Mouse (Mus musculus): ENCODE results near the gene Mgat3. TPM values are rescaled to one million over a fixed set of nuclear protein-coding genes. Genes with fewer than 3 reads are reported as not detected.

Gene Mgat3
- polyA plus RNA-seq, 2 experiments: 0.33 to 0.95 TPM

DNA sequence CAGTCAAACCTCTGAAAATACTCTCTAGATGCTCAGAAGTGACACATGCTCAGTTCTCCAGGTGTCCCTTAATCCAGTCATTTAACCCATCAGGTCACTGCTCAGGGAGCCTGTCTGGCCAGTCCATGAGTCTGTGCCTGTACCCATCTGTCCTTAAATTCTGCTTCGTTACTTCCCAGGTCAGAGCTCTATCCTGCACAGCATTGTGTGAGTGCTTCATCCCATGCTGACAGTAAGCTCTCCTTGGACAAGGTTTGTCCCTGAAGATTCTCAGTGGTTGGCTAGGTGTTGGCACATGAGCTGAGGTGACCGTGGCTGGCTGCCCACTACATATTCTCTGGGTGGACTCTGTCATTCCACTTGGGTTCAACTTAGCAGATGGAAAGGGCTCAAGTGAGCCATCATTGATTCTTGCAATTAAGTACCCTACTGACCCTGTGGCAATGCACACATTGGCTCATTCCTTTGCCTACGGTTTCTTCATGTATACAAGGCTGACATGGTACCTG is 32.6 kb downstream of the Mgat3 start:
- ATAC-seq (ENCODE audit: insufficient read depth): no peak
- H3K27ac ChIP-seq: no peak overlapping the region
- H3K4me3 ChIP-seq (ENCODE audit: insufficient read depth in 1 of 2, low read depth in 2 of 2, low read length in 2 of 2): no peak overlapping the region
- H3K9ac ChIP-seq (replicated peaks): no peak overlapping the region
- no peaks in the 10 kb centered on the region; a peak in 1 of 4 replicates for H3K4me1 ChIP-seq (replicated peaks; ENCODE audit: control insufficient read depth in 2 of 2, insufficient read depth in 2 of 2, low read length in 1 of 2)
- H3K36me3 ChIP-seq (replicated peaks; ENCODE audit: control insufficient read depth, insufficient read depth, low read depth): no peaks in the 10 kb centered on the region
- H3K9me3 ChIP-seq (ENCODE audit: control insufficient read depth, low read length): no peaks in the 10 kb centered on the region
- 59% methylated on average over 3 of the region's 3 CpGs for WGBS (ENCODE audit: insufficient replicate concordance)
- TF ChIP-seq EP300 (IDR thresholded peaks at IDR 0.05; ENCODE audit: low read depth) (no peak), CTCF (IDR thresholded peaks at IDR 0.05; ENCODE audit: low read depth) (no peak)
- no peak overlapping the region for H3K4me2 ChIP-seq (ENCODE audit: low read depth)
- no peak for DNase-seq (ENCODE audit: low read depth in 3 of 3, low spot score in 3 of 3)
- H3K27me3 ChIP-seq (ENCODE audit: control insufficient read depth, insufficient read depth, low read length): no peaks in the 10 kb centered on the region

DNA sequence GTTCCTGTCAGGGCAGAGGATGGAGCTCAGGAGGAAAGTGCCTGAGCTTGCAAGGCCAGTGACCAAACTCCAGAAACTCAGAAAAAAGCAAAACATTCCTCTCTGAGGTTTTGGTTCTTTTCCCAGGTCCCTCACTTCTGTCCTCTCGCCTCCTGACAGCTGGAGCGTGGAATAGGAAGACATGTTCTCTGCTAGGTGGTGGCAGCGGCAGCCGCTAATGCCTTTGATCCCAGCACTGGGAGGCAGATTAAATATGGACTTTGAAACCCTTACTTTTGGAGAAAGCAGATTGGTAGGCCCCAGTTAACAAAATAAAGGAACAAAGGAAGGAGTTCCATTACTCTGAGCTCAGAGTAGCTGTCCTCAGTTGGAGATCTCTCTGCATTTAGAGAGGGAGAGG is 34.9 kb downstream of the Mgat3 start:
- no peak overlapping the region for H3K9ac ChIP-seq (replicated peaks)
- H3K27ac ChIP-seq: no peak overlapping the region
- WGBS (ENCODE audit: insufficient replicate concordance): 35% methylated on average over 4 of the region's 4 CpGs

DNA sequence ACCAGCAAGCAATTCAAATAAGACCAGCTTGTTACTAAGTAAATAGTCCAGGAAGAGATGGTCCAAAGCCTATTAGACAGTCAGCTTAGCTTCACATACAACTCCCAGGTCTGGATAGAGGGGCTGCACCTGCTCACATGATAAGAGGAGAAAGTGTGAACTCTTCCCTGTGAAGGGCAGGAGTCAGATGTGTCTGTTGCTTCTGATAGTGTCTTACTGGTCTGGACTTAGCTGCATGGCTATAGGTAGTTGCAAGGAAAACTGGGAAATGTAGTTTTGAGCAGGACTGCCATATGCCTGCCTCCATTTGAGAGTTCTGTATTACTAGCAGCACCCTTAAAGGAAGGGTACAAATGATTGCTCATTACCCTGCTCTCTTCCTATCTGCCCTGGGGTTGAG is 40.2 kb downstream of the Mgat3 start:
- Histone ChIP-seq H3K4me1 (replicated peaks; ENCODE audit: control insufficient read depth in 2 of 2, insufficient read depth in 2 of 2, low read length in 1 of 2) (peaks cover 0 to 5% of the 10 kb centered on the region in 2 experiments; a peak in 2 of 4 replicates), H3K9ac (replicated peaks) (no peak overlapping the region), H3K4me3 (ENCODE audit: insufficient read depth in 1 of 2, low read depth in 2 of 2, low read length in 2 of 2) (no peak overlapping the region), H3K36me3 (replicated peaks; ENCODE audit: control insufficient read depth, insufficient read depth, low read depth) (no peaks in the 10 kb centered on the region), H3K4me2 (ENCODE audit: low read depth) (no peak overlapping the region), H3K27ac (no peak overlapping the region), H3K9me3 (ENCODE audit: control insufficient read depth, low read length) (no peaks in the 10 kb centered on the region), H3K27me3 (ENCODE audit: control insufficient read depth, insufficient read depth, low read length) (no peaks in the 10 kb centered on the region)
- no peak for TF ChIP-seq CTCF (IDR thresholded peaks at IDR 0.05; ENCODE audit: low read depth)
- TF ChIP-seq EP300 (IDR thresholded peaks at IDR 0.05; ENCODE audit: low read depth): peak; percentile 47
- ATAC-seq (ENCODE audit: insufficient read depth) (peak; percentile 74), DNase-seq (ENCODE audit: low read depth in 3 of 3, low spot score in 3 of 3) (no peak)

More for the DNA sequence above, 34.9 kb downstream of the Mgat3 start:
- Histone ChIP-seq H3K27me3 (ENCODE audit: control insufficient read depth, insufficient read depth, low read length) (no peaks in the 10 kb centered on the region), H3K9me3 (ENCODE audit: control insufficient read depth, low read length) (no peaks in the 10 kb centered on the region), H3K4me2 (ENCODE audit: low read depth) (no peak overlapping the region), H3K4me1 (replicated peaks; ENCODE audit: control insufficient read depth in 2 of 2, insufficient read depth in 2 of 2, low read length in 1 of 2) (peaks cover 0 to 2% of the 10 kb centered on the region in 2 experiments; a peak in 1 of 4 replicates), H3K4me3 (ENCODE audit: insufficient read depth in 1 of 2, low read depth in 2 of 2, low read length in 2 of 2) (no peak overlapping the region), H3K36me3 (replicated peaks; ENCODE audit: control insufficient read depth, insufficient read depth, low read depth) (no peaks in the 10 kb centered on the region)
- no peak for DNase-seq (ENCODE audit: low read depth in 3 of 3, low spot score in 3 of 3)
- no peak for ATAC-seq (ENCODE audit: insufficient read depth)
- no peak for TF ChIP-seq EP300 (IDR thresholded peaks at IDR 0.05; ENCODE audit: low read depth)
- TF ChIP-seq CTCF (IDR thresholded peaks at IDR 0.05; ENCODE audit: low read depth): no peak

DNA sequence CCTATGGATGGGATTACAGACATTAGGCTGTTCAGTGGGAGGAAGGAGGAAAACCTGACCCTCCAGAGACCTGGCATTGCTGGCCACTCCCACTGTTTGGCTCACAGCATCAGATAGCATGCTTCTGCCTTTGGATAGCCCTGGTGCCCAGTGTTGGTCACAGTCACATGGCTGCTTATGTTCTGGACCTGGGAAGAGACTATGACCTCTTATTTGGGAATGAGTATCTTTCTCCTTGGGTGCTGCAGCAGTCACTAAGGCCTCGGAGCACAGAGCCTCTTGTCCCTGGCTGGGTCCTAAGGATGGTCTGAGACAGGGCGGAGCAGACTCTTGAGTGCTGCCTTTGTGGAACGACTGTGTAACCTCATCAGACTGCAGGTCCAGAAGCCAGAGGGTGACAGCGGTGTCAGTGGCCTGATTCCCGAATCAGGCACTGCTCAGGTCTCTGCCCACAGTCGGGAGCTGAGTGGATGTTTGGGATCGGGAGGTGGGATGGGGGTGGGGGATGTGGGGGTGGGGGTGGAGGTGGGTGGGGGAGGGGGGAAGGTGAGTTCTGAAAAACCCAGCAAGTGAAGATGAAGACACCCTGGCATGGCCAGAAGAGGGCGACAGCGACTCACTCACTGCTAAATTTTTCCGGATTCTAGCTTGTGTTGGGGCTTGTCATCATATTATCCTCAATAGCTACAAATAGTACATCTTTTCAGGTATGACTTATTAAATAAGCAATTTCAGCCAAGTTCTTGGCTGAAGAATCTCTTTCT is 42.4 kb downstream of the Mgat3 start:
- peaks cover 0 to 12% of the 10 kb centered on the region in 2 experiments; a peak in 2 of 4 replicates for H3K4me1 ChIP-seq (replicated peaks; ENCODE audit: control insufficient read depth in 2 of 2, insufficient read depth in 2 of 2, low read length in 1 of 2)
- ATAC-seq (ENCODE audit: insufficient read depth) (no peak), DNase-seq (ENCODE audit: low read depth in 3 of 3, low spot score in 3 of 3) (no peak)
- no peaks in the 10 kb centered on the region for H3K9me3 ChIP-seq (ENCODE audit: control insufficient read depth, low read length)
- no peak overlapping the region for H3K4me2 ChIP-seq (ENCODE audit: low read depth)
- no peaks in the 10 kb centered on the region for H3K27me3 ChIP-seq (ENCODE audit: control insufficient read depth, insufficient read depth, low read length)
- no peak overlapping the region for H3K9ac ChIP-seq (replicated peaks)
- H3K4me3 ChIP-seq (ENCODE audit: insufficient read depth in 1 of 2, low read depth in 2 of 2, low read length in 2 of 2): no peak overlapping the region
- no peaks in the 10 kb centered on the region for H3K36me3 ChIP-seq (replicated peaks; ENCODE audit: control insufficient read depth, insufficient read depth, low read depth)
- TF ChIP-seq CTCF (IDR thresholded peaks at IDR 0.05; ENCODE audit: low read depth) (peak; percentile 57), EP300 (IDR thresholded peaks at IDR 0.05; ENCODE audit: low read depth) (no peak)
- H3K27ac ChIP-seq: no peak overlapping the region
- WGBS (ENCODE audit: insufficient replicate concordance): 15% methylated on average over 10 of the region's 10 CpGs

DNA sequence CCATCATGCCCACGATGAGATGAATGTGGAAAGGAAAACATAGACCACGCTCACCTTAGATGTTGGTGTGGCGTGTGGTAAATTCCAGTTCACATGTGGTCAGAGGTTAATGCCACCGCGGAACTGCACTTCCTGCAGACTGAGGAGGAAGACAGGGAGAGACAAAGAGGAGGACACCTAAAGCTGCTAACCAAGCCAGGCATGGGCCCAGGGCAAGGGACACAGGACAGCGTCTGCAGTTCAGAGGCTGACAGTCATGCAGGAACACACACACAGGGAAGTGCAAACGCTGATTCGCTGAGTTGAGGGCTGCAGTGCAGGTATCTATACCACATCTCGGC is 42.9 kb downstream of the Mgat3 start:
- Histone ChIP-seq H3K36me3 (replicated peaks; ENCODE audit: control insufficient read depth, insufficient read depth, low read depth) (no peaks in the 10 kb centered on the region), H3K27me3 (ENCODE audit: control insufficient read depth, insufficient read depth, low read length) (no peaks in the 10 kb centered on the region), H3K9me3 (ENCODE audit: control insufficient read depth, low read length) (no peaks in the 10 kb centered on the region), H3K4me1 (replicated peaks; ENCODE audit: control insufficient read depth in 2 of 2, insufficient read depth in 2 of 2, low read length in 1 of 2) (peaks cover 0 to 12% of the 10 kb centered on the region in 2 experiments; a peak in 2 of 4 replicates), H3K27ac (no peak overlapping the region), H3K4me2 (ENCODE audit: low read depth) (no peak overlapping the region), H3K4me3 (ENCODE audit: insufficient read depth in 1 of 2, low read depth in 2 of 2, low read length in 2 of 2) (no peak overlapping the region), H3K9ac (replicated peaks) (no peak overlapping the region)
- WGBS (ENCODE audit: insufficient replicate concordance): 30% methylated on average over 9 of the region's 9 CpGs
- TF ChIP-seq CTCF (IDR thresholded peaks at IDR 0.05; ENCODE audit: low read depth) (no peak; the same call in 1 of the 2 replicates), EP300 (IDR thresholded peaks at IDR 0.05; ENCODE audit: low read depth) (no peak)
- DNase-seq (ENCODE audit: low read depth in 3 of 3, low spot score in 3 of 3) (no peak), ATAC-seq (ENCODE audit: insufficient read depth) (no peak)
